Mouse (Mus musculus) layer of hippocampus, postnatal 36 days (tissue): ENCODE results near the gene Pfkfb4. TPM values are rescaled to one million over a fixed set of nuclear protein-coding genes. Genes with fewer than 3 reads are reported as not detected.

Experiments
- DNase-seq, 2 experiments: peaks; one replicate each; pipeline ENCODE4 v3.0.0; 2022
- total RNA-seq, 2 experiments: library from RNA; stranded (reverse); gene quantifications; 2 replicates each; pipeline ENCODE4 v1.2.3; 2021

Gene Pfkfb4
- total RNA-seq, 2 experiments from 2014 or later, result 10.2 to 15.4 TPM

- no peak for DNase-seq
Measured at GRCm38 (mm10) chr9:109038086-109038895, 46.7 kb downstream of the Pfkfb4 start, which contains the start of gene Shisa5. TSS of gene Shisa5 (plus strand) at chr9:109038565.

GRCm38 (mm10) chr9:109038901-109039364, 47.4 kb downstream of the Pfkfb4 start:
- no peak for DNase-seq

DNA sequence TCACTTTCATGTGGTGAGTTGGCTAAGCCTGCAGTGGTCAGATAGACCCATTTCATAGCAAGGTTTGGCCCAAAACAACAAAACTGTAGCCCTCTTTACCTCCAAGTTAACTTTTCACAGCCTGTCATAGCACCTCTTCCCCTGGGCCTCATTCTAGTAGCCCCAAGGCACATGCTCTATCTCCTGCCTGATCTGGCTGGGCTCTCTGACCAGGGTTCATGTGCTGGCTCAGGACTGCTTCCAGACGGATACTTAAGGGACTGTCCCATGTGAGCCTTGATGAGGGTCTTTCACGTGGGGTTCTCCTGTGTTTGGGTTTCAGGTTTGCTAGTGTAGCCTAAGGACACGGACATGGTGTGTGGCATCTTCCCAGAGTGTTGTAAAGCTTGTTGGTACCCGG, 48.1 kb downstream of the Pfkfb4 start:
- DNase-seq, result no peak

DNA sequence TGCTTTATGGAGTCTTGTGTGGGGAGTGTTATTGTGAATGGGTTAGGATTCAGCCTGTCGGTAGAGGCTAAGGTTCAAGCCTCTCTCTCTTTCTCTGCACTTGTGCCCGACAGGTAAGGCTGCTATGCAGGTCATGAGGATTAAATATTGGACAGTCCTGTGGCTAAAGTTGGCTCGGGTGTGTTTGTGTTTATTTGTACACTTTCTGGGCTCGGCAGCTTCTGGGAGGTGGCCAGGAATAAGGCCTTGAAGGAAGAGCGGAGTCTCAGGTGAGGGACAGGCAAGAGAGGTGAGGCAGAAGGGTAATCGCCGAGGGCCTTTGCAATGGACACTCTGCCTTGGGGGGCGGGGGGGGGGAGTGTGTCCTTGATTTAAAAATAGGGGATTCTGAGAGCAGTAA, 48.6 kb downstream of the Pfkfb4 start:
- no peak for DNase-seq

GRCm38 (mm10) chr9:109040906-109041305, 49.3 kb downstream of the Pfkfb4 start:
- DNase-seq, result no peak

DNA sequence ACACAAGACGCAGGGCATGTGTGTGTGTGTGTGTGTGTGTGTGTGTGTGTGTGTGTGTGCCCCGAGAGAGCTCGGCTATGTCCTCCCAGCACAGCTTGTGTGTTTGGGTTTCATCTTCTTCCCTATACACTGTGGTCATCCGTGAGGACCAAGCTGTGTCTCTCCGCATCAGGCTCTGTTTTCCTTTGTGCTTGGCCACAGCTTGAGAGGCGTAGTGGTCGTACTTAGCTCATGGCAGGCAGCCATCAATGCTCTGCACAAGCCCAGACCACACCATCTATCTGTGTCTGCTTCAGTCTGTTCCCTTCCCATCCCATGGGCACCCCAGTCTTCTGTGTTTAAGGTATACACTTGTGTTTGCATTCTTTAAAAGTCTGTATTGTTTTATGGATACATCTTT, 49.8 kb downstream of the Pfkfb4 start:
- DNase-seq, result no peak

GRCm38 (mm10) chr9:109046306-109046705, 54.7 kb downstream of the Pfkfb4 start:
- no peak for DNase-seq

DNA sequence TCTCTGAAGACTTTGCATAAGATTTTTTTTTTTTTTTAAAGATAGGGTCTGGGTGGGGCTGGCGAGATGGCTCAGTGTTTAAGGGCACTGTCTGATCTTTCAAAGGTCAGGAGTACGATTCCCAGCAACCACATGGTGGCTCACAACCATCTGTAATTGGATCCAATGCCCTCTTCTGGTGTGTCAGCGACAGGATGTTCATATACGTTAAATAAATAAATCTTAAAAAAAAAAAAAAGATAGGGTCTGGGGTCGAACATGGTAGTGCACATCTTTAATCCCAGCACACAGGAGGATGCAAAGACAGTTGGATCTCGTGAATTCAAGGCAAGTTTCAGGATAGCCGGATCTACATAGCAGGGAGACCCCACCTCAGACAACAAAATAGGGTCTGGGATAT, 57.7 kb downstream of the Pfkfb4 start:
- no peak for DNase-seq

GRCm38 (mm10) chr9:109049996-109050673, 58.6 kb downstream of the Pfkfb4 start:
- no peak for DNase-seq

- DNase-seq, result no peak
Measured at GRCm38 (mm10) chr9:109050674-109050997, 59.1 kb downstream of the Pfkfb4 start.

DNA sequence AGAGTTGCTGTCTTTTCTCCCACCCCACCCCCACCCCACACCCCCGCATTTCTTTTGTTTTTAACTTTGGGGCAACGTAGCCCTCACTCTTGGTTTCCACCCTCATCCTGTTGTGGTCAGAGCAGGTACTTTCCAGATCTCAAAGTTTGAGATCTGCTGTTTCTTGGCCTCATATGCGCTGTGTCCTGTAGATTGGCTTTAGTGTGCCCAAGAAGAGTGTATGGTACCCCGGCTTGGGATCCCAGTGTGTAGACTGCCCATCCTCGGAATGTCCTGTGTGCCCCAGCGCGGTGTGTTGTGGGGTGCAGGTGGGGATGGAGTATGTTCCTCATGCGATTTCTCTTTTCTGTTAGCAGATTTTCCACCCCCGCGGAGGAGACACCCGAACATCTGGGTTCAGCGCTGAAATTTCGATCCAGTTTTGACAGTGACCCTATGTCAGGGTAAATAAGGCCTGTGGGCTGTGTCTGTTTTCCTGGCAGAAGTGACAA, 59.5 kb downstream of the Pfkfb4 start:
- DNase-seq, result no peak

DNA sequence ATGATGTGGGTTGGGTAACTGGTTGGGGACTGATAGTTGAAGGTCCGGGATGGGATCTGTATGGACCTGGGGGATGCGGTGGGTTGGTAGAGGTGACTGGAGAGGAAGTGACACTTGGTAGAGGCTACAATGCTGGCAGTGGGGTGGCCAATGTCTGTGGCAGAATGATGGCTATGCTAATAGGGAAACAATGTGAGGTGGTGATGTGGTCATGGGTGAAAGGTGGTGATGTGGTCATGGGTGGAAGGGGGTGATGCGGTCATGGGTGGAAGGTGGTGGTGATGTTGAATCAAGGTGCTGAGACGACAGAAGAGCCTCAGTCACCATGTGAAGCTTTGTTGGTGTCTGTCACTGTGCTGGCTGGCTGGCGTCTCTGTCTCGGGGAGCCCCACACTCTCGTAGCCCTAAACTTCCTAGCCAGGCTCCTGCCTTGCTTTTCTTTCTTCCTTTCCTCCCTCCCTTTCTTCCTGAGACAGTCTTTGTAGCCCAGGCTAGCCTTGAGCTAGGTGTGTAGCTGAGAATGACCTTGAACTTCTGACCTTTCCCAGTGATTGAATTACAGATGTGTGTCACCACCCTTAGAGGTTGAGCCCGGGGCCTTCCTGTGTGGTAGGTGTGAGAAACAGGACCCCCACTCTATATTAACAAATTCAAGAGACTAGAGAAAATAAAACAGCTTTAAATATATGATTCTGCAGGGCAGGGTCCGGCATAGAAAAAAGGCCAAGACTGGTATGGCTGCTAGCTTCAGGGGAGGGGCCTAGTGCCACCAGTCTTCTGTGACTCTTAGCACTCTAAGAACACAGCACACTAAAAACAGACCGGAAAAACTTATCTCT, 60.3 kb downstream of the Pfkfb4 start:
- DNase-seq, result no peak

DNA sequence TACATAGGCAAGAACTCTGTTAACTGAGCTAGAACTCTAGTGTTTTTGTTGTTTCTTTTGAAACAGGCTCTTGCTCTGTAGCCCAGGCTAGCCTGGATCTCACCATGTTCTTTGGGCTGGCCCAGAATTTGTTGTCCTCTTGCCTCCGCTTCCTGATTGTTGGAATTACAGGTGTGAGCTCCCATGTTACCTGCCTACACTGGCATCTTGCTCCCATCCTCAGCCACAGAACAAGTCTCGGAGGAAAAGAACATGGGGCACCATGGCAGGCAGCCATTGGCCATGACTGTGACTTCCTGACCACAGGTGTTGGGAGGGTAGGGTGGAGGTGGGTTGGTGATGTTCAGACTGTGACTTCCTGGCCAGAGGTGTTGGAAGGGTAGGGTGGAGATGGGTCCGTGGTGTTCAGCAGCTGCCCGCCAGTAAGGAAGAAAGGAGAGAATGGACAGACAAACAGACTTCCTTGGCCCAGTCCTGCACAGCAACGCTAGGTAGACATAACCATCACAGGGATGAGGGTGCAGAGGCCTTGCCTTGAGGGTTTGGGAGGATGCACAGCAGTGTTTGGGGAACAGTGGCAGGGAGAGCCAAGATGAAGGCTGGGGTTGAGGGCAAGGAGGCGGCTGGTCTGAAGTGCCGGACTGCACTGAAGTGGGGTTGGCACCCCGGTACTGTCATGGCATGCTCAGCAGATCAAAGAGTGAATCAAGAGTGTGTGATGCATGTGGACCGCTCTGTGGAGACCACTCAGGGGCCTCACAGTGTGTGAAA, 61.1 kb downstream of the Pfkfb4 start:
- no peak for DNase-seq

- DNase-seq, result no peak
Measured at GRCm38 (mm10) chr9:109053366-109053765, 61.8 kb downstream of the Pfkfb4 start.

DNA sequence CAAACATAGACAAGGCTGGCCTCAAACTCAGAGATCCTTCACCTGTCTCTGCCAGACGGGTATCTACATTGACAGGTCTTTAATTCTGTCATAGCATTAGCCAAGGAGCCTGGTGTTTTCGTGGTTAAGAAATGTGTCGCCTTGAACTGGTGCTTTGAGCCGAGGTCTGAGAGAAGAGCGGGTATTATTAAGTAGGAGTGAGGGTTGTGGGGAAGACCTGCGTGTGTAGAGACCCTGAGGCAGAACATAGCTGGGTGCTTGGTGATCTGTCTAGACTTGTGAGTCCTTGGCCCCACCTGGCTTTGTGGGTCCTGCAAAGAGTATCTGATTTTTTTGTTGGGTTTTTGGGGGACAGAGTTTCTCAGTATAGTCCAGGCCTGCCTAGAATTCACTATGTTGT, 62.3 kb downstream of the Pfkfb4 start:
- no peak for DNase-seq

DNA sequence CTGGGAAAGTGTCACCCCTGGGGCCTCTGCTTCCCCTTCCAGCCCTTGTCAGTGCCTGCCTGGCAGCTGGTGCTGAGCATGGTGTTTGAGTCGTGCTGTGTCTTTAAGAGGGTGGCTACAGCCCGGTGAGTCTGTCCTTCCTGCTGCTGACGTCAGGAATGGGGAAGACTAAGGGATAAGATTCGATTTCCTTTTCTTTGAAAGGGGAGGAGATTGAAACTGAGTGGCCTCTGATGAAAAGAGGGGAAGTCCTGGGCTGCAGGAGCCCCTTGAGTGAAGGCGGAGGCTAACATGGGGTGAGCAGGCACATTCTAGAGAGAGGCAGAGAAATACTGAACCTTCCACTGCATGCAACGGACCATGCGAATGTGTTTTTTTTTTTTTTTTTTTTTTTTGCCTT, 63.1 kb downstream of the Pfkfb4 start:
- DNase-seq, result peak; percentile 65 to 71

DNA sequence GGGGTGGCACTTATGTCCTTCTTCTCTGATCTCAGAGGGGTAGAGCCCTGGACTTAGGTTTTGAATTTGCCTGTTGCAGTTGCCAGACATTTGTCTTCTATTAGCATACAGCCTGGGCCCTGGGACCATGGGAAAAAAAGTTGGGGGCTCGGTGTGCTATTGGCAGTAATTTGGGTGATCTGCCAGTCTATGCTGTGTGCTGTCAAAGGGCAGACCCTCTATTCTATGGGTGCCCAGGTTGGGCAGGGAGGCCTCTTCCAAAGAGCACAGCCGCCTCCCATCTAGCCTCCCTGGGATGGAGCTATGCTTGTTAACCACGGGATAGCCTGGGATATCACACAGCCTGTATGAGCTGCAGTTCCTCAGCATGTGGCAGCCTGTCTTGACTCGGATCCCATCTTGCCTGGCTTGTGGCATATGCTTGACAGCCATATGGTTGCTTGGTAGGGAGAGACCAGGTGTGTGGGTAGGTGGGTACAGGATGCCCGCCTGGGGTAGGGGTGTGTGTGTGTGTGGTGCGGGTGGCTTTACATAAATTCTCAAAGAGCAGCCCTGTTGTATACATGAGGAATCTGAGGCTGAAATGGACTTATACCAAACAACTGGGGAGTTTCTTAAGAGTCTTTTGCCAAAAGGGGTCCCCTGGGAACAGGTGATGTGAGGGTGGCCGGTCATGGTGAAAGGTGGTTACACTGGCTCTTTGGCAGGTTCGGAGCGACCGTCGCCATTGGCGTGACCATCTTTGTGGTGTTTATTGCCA, 63.9 kb downstream of the Pfkfb4 start:
- DNase-seq, result no peak

- DNase-seq, result no peak
Measured at GRCm38 (mm10) chr9:109056081-109056690, 64.6 kb downstream of the Pfkfb4 start.

- DNase-seq, result no peak
Measured at GRCm38 (mm10) chr9:109056916-109057315, 65.3 kb downstream of the Pfkfb4 start.

- DNase-seq, result no peak
Measured at GRCm38 (mm10) chr9:109057543-109057942, 66.0 kb downstream of the Pfkfb4 start.
